Mouse (Mus musculus): ENCODE results near the gene Mbtd1.
A peak's percentile ranks its signal among the peaks of the same experiment; 100 is the strongest.
"Not testable (repeated sequence)": the region's sequence is repeated elsewhere in the genome, so short reads cannot be mapped to it uniquely, and the experiment has no call there.

The Mbtd1 gene

GRCm38 (mm10) chr11:93885572-93886410 lies at the start of gene Mbtd1, which contains the start of gene Utp18:
Mbtd1 (plus strand) TSS chr11:93885852.
Utp18 (minus strand) TSS chr11:93885766.
- peak; percentile 95 for DNase-seq (ENCODE audit: low read depth, low spot score)

GRCm38 (mm10) chr11:93847342-93847741 lies 38.3 kb upstream of the Mbtd1 start:
- DNase-seq (ENCODE audit: low read depth, low spot score), result no peak

- DNase-seq (ENCODE audit: low read depth, low spot score), result no peak
Measured at GRCm38 (mm10) chr11:93852546-93852945, 33.1 kb upstream of the Mbtd1 start.

GRCm38 (mm10) chr11:93856284-93856955 lies 29.2 kb upstream of the Mbtd1 start:
- DNase-seq (ENCODE audit: low read depth, low spot score), result peak; percentile 66

GRCm38 (mm10) chr11:93860540-93861172 lies 25.0 kb upstream of the Mbtd1 start:
- no peak for DNase-seq (ENCODE audit: low read depth, low spot score)

- DNase-seq (ENCODE audit: low read depth, low spot score), result no peak
Measured at GRCm38 (mm10) chr11:93861193-93861592, 24.5 kb upstream of the Mbtd1 start.

- DNase-seq (ENCODE audit: low read depth, low spot score), result no peak
Measured at GRCm38 (mm10) chr11:93862045-93862623, 23.5 kb upstream of the Mbtd1 start.

- no peak for DNase-seq (ENCODE audit: low read depth, low spot score)
Measured at GRCm38 (mm10) chr11:93862638-93863037, 23.0 kb upstream of the Mbtd1 start.

GRCm38 (mm10) chr11:93884068-93884467 lies 1.6 kb upstream of the Mbtd1 start:
- DNase-seq (ENCODE audit: low read depth, low spot score), result no peak

- peak; percentile 47 for DNase-seq (ENCODE audit: low read depth, low spot score)
Measured at GRCm38 (mm10) chr11:93884901-93885571, 616 bp upstream of the Mbtd1 start.

GRCm38 (mm10) chr11:93886411-93887079 lies 893 bp downstream of the Mbtd1 start:
- peak; percentile 30 for DNase-seq (ENCODE audit: low read depth, low spot score)

- DNase-seq (ENCODE audit: low read depth, low spot score), result no peak
Measured at GRCm38 (mm10) chr11:93887080-93887447, 1.4 kb downstream of the Mbtd1 start.

- DNase-seq (ENCODE audit: low read depth, low spot score), result no peak
Measured at GRCm38 (mm10) chr11:93897732-93898131, 12.1 kb downstream of the Mbtd1 start.

- no peak for DNase-seq (ENCODE audit: low read depth, low spot score)
Measured at GRCm38 (mm10) chr11:93906834-93907233, 21.2 kb downstream of the Mbtd1 start.

- DNase-seq (ENCODE audit: low read depth, low spot score), result no peak
Measured at GRCm38 (mm10) chr11:93907839-93908238, 22.2 kb downstream of the Mbtd1 start.

GRCm38 (mm10) chr11:93908829-93909228 lies 23.2 kb downstream of the Mbtd1 start:
- no peak for DNase-seq (ENCODE audit: low read depth, low spot score)

GRCm38 (mm10) chr11:93911603-93912002 lies 26.0 kb downstream of the Mbtd1 start:
- no peak for DNase-seq (ENCODE audit: low read depth, low spot score)

GRCm38 (mm10) chr11:93915019-93915418 lies 29.4 kb downstream of the Mbtd1 start:
- not testable (repeated sequence) for DNase-seq (ENCODE audit: low read depth, low spot score)

- no peak for DNase-seq (ENCODE audit: low read depth, low spot score)
Measured at GRCm38 (mm10) chr11:93929106-93929505, 43.5 kb downstream of the Mbtd1 start.

GRCm38 (mm10) chr11:93940906-93941305 lies 55.3 kb downstream of the Mbtd1 start:
- DNase-seq (ENCODE audit: low read depth, low spot score), result no peak

- DNase-seq (ENCODE audit: low read depth, low spot score), result no peak
Measured at GRCm38 (mm10) chr11:93944986-93945385, 59.3 kb downstream of the Mbtd1 start.

Data from embryo, embryonic 11.5 days (tissue).